Mouse (Mus musculus): ENCODE measurements around the gene 1700023F06Rik. TPM values are rescaled to one million over a fixed set of nuclear protein-coding genes. Genes with fewer than 3 reads are reported as not detected.
A peak's percentile ranks its signal among the peaks of the same experiment; 100 is the strongest.

1700023F06Rik gene
- total and polyA plus RNA-seq, 2 experiments, result not detected

GRCm38 (mm10) chr11:103213712-103214111 lies 5.4 kb upstream of the 1700023F06Rik start:
- Histone ChIP-seq H3K27ac (replicated peaks; ENCODE audit: insufficient read depth, low read depth, low read length) (no peak overlapping the region), H3K4me3 (ENCODE audit: insufficient read depth, low read depth, low read length) (no peak overlapping the region), H3K4me1 (ENCODE audit: control insufficient read depth, insufficient read depth, low read length) (peaks cover 8% of the 10 kb centered on the region; the same call in 1 of the 2 replicates), H3K36me3 (ENCODE audit: control insufficient read depth, insufficient read depth, low read length) (no peaks in the 10 kb centered on the region), H3K9ac (ENCODE audit: low read depth, low read length) (no peak overlapping the region), H3K27me3 (ENCODE audit: control insufficient read depth, insufficient read depth, low read length) (0 out of 2 replicates have a peak, but pooled peaks cover 3% of the 10 kb centered on the region), H3K79me2 (ENCODE audit: control insufficient read depth, insufficient read depth, low read length) (no peaks in the 10 kb centered on the region)
- WGBS, result 84% methylated on average over 5 of the region's 5 CpGs
- TF ChIP-seq CTCF (IDR thresholded peaks at IDR 0.05; ENCODE audit: low read depth, low read length) (peak; percentile 8; the same call in 1 of the 2 replicates), POLR2A (IDR thresholded peaks at IDR 0.05; ENCODE audit: extremely low read depth, insufficient read depth, low read length) (no peak)
- DNase-seq (ENCODE audit: extremely low read depth, low read depth, low spot score), result no peak

- no peak overlapping the region for H3K9ac ChIP-seq (ENCODE audit: low read depth, low read length)
Observed at GRCm38 (mm10) chr11:103210291-103210690, 1.9 kb upstream of the 1700023F06Rik start.

GRCm38 (mm10) chr11:103206203-103206602 lies 2.2 kb downstream of the 1700023F06Rik start:
- no peak for DNase-seq (ENCODE audit: extremely low read depth, low read depth, low spot score)
- no peaks in the 10 kb centered on the region for H3K79me2 ChIP-seq (ENCODE audit: control insufficient read depth, insufficient read depth, low read length)
- H3K27ac ChIP-seq (replicated peaks; ENCODE audit: insufficient read depth, low read depth, low read length), result no peak overlapping the region
- no peaks in the 10 kb centered on the region for H3K36me3 ChIP-seq (ENCODE audit: control insufficient read depth, insufficient read depth, low read length)
- H3K4me1 ChIP-seq (ENCODE audit: control insufficient read depth, insufficient read depth, low read length), result no peaks in the 10 kb centered on the region
- H3K9ac ChIP-seq (ENCODE audit: low read depth, low read length), result no peak overlapping the region
- WGBS, result 82% methylated on average over 6 of the region's 6 CpGs
- no peaks in the 10 kb centered on the region for H3K27me3 ChIP-seq (ENCODE audit: control insufficient read depth, insufficient read depth, low read length)
- no peak overlapping the region for H3K4me3 ChIP-seq (ENCODE audit: insufficient read depth, low read depth, low read length)
- TF ChIP-seq CTCF (IDR thresholded peaks at IDR 0.05; ENCODE audit: low read depth, low read length) (no peak), POLR2A (IDR thresholded peaks at IDR 0.05; ENCODE audit: extremely low read depth, insufficient read depth, low read length) (no peak)

More at GRCm38 (mm10) chr11:103210291-103210690, 1.9 kb upstream of the 1700023F06Rik start:
- Histone ChIP-seq H3K27me3 (ENCODE audit: control insufficient read depth, insufficient read depth, low read length) (0 out of 2 replicates have a peak, but pooled peaks cover 3% of the 10 kb centered on the region), H3K27ac (replicated peaks; ENCODE audit: insufficient read depth, low read depth, low read length) (no peak overlapping the region), H3K79me2 (ENCODE audit: control insufficient read depth, insufficient read depth, low read length) (no peaks in the 10 kb centered on the region), H3K4me1 (ENCODE audit: control insufficient read depth, insufficient read depth, low read length) (no peaks in the 10 kb centered on the region), H3K36me3 (ENCODE audit: control insufficient read depth, insufficient read depth, low read length) (no peaks in the 10 kb centered on the region), H3K4me3 (ENCODE audit: insufficient read depth, low read depth, low read length) (no peak overlapping the region)
- TF ChIP-seq POLR2A (IDR thresholded peaks at IDR 0.05; ENCODE audit: extremely low read depth, insufficient read depth, low read length) (no peak), CTCF (IDR thresholded peaks at IDR 0.05; ENCODE audit: low read depth, low read length) (no peak)
- no peak for DNase-seq (ENCODE audit: extremely low read depth, low read depth, low spot score)
- WGBS, result 60% methylated on average over 8 of the region's 8 CpGs

GRCm38 (mm10) chr11:103202376-103202775 lies 6.0 kb downstream of the 1700023F06Rik start:
- Histone ChIP-seq H3K36me3 (ENCODE audit: control insufficient read depth, insufficient read depth, low read length) (no peaks in the 10 kb centered on the region), H3K4me3 (ENCODE audit: insufficient read depth, low read depth, low read length) (no peak overlapping the region), H3K9ac (ENCODE audit: low read depth, low read length) (no peak overlapping the region), H3K27ac (replicated peaks; ENCODE audit: insufficient read depth, low read depth, low read length) (no peak overlapping the region), H3K27me3 (ENCODE audit: control insufficient read depth, insufficient read depth, low read length) (peaks cover 4% of the 10 kb centered on the region; the same call in 1 of the 2 replicates), H3K4me1 (ENCODE audit: control insufficient read depth, insufficient read depth, low read length) (no peaks in the 10 kb centered on the region), H3K79me2 (ENCODE audit: control insufficient read depth, insufficient read depth, low read length) (no peaks in the 10 kb centered on the region)
- DNase-seq (ENCODE audit: extremely low read depth, low read depth, low spot score), result no peak
- TF ChIP-seq POLR2A (IDR thresholded peaks at IDR 0.05; ENCODE audit: extremely low read depth, insufficient read depth, low read length) (no peak), CTCF (IDR thresholded peaks at IDR 0.05; ENCODE audit: low read depth, low read length) (no peak)

GRCm38 (mm10) chr11:103201664-103202063 lies 6.7 kb downstream of the 1700023F06Rik start:
- WGBS, result 44% methylated on average over 6 of the region's 6 CpGs
- Histone ChIP-seq H3K9ac (ENCODE audit: low read depth, low read length) (no peak overlapping the region), H3K4me1 (ENCODE audit: control insufficient read depth, insufficient read depth, low read length) (no peaks in the 10 kb centered on the region), H3K4me3 (ENCODE audit: insufficient read depth, low read depth, low read length) (no peak overlapping the region), H3K36me3 (ENCODE audit: control insufficient read depth, insufficient read depth, low read length) (no peaks in the 10 kb centered on the region), H3K79me2 (ENCODE audit: control insufficient read depth, insufficient read depth, low read length) (no peaks in the 10 kb centered on the region), H3K27ac (replicated peaks; ENCODE audit: insufficient read depth, low read depth, low read length) (no peak overlapping the region), H3K27me3 (ENCODE audit: control insufficient read depth, insufficient read depth, low read length) (peaks cover 4% of the 10 kb centered on the region; the same call in 1 of the 2 replicates)
- DNase-seq (ENCODE audit: extremely low read depth, low read depth, low spot score), result no peak
- TF ChIP-seq POLR2A (IDR thresholded peaks at IDR 0.05; ENCODE audit: extremely low read depth, insufficient read depth, low read length), result no peak
- TF ChIP-seq CTCF (IDR thresholded peaks at IDR 0.05; ENCODE audit: low read depth, low read length), result no peak
